Mouse (Mus musculus): Measurements from ENCODE around the gene Cggbp1. TPM values are rescaled to one million over a fixed set of nuclear protein-coding genes. Genes with fewer than 3 reads are reported as not detected.
"Not testable (repeated sequence)": the region's sequence is repeated elsewhere in the genome, so short reads cannot be mapped to it uniquely, and the experiment has no call there.

Cggbp1 gene
- polyA plus RNA-seq (2015; fragmentation: Nextera tagmentation; extraction: Ambion mirVana) = 56.2 and 57.7 TPM in 2 replicates

DNA sequence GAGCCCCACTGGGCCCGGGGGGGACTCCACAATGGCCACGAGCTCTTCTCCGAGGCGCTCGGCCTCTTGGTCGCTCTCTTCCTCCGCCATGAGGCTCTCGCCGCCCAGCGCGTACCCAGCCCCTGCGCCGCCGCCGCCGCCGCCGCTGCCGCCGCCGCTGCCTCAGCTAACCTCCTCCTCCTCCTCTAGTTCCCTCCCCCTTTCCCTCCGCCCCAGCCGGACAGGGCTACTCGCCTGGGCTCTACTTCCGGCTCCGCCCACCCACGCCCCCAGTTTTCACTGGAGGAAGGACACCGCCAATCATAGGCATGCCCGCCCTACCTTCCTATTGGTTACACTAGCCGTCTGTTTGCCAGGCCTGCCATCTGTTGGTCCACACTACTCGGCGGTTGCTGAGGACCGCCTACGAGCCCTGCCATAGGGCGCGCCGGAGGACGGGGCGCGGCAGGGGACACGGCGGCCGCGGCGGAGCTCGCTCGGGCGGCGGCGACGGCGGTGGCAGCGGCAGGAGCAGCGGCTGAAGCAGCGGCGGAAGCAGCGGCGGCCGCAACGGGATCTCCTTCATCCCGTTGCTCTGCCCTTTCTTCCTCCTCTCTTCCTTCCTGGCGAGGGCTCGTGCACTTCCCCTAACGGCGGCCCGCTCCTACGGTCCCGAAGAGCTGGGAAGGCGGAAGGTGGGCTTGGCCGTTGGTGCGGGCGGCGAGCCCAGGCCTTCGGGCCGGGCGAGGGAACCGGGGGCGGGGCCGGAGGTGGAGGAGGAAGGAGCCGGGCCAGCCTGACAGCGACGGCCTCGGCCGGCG lies at the start of gene Cggbp1, which contains the start of gene Zfp654:
TSS of gene Cggbp1 (plus strand) at position 434 of the 800 bp plus-strand sequence.
TSS of gene Zfp654 (minus strand) at position 90 of the 800 bp plus-strand sequence.
- peak; percentile 99 for DNase-seq (ENCODE audit: low spot score)

DNA sequence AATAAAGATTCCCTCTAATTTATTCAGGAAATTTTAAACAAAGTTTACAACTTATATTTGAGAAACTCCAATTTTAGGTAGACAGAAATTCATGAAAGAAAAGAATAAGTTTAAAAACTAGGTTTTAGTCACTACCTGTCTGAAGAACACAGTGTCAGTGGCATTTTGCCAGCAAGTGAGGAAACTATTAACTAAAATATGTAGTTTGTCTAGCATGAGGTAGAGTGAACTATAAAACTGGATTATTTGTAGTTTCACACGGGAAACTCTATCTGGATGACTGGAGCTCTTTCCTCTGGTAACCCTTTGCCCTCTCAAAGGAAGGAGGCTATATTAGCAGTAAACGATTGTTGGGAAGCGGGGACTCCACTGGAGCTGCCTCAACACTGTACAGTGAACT lies 48.8 kb upstream of the Cggbp1 start:
- DNase-seq (ENCODE audit: low spot score) = no peak

DNA sequence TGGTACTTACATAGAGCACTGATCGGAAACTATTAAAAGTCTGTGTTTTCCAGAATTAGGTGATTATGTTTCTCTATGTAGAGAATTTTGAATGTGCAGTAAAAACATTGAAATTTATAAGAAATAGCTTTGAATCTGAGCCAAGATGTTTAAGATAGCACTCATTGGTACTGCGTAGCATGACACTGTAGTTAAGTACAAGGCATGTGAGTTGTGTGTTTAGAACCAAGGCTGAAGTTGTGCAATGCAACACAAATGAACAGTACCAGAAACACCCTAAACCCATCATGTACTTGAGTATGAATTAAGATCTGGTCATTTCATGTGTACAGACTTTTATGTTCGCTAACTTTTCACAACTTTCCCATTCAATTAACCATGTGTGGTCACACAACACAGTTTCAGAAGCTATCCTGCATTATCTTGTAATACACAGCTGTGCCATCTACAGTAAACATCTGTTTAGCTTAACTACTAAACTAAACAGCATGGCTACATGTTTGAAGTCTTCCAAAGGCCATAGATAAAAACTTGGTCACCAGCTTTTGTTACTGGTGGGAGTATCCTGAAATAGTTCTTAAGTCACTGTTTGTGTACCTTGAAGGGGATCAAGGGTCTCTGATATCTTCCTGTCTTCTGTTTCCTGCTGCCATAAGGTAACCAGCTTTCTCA lies 34.6 kb upstream of the Cggbp1 start:
- DNase-seq (ENCODE audit: low spot score) = no peak

DNA sequence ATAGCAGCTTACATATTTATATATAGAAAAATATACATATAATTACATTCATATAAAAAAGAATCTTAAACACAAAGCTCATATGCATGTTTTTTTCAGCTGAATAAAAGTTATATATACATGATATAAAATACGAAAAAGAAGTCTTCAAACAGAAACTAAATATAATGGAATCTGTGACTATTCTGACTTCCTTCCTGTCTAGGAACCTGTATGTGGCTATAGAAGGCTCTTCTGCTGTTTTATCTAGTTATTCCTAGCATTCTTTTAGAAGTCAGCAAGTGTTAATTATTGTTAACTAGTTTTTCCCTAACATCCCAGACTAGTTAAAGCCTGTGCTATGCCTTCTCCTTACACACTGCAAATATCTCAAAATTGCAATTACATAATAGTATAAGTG lies 27.9 kb upstream of the Cggbp1 start:
- no peak for DNase-seq (ENCODE audit: low spot score)

DNA sequence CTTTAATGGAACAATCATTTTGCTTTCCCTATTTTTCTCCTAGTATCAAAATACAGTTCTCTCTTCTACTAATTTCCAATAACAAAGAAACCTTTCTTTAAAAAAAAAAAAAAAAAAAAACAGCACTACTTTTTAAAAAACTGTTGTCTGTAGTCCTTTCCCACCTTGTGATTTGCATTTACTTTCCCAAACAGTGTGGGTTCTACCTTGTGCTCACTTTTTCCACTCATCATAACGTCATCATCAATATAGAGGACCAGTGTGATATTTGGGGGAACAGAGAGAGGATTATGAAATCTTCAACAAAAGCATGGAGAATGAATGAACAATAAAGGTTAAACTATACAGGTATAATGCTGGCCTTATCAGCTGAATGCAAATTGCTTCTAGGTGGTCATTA lies 27.3 kb upstream of the Cggbp1 start:
- DNase-seq (ENCODE audit: low spot score) = no peak

DNA sequence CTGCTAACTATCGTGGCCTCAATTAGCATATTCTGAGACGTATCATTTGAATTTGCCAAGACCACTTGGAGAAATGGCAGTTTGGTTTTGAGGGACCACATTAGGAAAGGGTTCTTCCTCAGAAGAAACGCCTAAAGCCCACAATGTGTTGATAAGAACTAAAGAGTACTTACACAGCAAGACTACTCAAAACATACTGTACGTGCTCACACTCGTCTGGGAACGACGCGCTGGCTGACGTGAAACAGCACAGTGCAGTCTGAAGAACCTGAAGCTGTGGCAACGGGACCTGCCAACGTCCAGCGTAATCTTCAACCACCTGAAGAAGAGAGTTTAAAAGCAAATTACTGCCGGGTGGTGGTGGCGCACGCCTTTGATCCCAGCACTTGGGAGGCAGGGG lies 21.5 kb upstream of the Cggbp1 start:
- no peak for DNase-seq (ENCODE audit: low spot score)

DNA sequence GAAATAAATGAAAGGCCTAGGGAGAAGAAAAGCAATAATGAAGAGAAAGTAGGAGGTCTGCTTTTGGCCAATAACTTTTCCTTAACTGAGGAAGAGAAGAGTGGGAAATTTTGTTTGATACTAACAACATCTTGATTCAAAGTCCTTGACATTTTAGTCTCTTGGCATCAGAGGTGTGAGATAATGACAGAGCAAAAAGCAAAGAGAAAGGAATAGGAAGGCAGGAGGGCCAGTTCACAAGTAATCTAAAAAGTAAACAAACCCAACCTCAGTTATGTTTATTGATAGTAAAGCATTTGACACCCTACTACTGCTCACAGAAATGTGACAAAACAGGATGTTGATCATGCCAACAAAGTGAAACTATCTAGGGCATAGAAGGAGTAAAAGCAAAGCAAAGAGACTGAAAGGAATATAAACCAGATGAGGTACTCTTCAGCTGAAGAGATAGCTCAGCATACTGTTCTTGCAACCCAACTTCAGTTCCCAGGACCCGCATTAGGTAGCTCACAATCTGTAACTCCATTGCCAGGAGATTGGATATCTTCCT lies 15.7 kb upstream of the Cggbp1 start:
- peak; percentile 20 for DNase-seq (ENCODE audit: low spot score)

DNA sequence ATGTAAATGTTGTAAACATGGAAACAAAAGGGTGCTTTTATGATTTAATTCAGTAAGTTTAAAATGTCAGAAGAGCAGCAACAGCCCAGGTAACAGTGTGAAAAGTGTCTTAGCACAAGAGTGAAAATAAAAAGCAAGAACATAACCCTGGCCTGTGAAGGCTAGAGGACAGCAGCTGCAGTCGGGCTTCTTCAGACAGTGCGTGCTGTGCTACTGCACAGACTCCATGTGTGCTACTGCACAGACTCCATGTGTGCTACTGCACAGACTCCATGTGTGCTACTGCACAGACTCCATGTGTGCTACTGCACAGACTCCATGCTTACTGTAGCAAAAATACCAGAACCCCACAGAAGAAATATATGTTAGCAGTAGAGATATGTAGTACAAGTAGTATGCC lies 15.1 kb upstream of the Cggbp1 start:
- DNase-seq (ENCODE audit: low spot score) = no peak

DNA sequence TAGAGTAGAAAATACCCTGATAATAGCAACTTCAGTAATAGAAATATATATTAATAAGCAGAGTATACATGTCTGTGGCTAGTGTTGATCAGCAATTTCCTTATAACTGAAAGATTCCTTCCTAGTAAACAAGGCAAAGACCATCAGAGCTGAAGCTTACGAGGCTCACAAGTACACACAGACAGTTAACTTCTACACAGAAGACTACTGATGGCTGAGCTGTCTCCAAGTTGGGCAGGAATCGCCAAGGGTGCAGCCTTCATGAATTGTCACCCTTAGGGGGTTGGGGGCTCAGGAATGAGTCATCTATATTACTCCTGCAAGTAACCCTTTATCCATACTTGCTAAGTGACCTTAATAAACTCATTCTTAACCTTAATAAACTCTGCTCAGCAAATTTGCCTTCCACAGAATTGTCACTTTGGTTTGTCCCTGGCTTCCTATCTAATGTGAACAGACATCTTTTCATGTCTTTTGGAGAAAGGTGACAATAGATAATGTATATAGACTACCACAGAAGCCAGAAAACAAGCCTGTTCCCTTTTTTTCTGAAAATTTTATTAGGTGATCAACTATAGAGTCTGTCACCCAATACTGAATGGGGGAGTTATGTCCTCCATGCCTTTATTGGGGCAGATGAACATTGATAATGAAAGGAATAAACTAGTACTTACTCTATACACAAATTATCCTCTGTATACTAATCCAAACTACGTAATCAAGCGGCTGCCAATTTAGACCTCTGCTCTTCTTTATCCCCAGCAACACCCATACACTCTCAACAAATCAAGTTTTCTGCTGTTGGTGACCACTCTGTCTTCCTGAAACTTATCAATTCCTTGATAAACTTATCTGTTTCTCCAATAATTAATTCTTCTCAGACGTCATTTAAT lies 10.1 kb upstream of the Cggbp1 start:
- DNase-seq (ENCODE audit: low spot score) = no peak

DNA sequence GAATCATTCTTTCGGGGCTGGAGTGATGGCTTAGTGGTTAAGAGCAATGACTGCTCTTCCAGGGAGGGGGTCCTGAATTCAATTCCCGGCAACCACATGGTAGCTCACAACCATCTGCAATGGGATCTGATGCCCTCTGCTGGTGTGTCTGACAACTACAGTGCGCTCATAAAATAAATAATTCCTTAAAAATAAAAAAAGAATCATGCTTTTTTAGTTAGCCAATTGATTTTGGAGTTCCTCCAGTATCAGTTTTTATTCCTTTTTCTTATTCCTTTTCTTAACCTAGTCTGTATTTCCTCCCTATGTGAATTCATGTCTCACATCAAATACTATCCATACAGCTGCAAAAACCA lies 9.4 kb upstream of the Cggbp1 start:
- DNase-seq (ENCODE audit: low spot score) = no peak

DNA sequence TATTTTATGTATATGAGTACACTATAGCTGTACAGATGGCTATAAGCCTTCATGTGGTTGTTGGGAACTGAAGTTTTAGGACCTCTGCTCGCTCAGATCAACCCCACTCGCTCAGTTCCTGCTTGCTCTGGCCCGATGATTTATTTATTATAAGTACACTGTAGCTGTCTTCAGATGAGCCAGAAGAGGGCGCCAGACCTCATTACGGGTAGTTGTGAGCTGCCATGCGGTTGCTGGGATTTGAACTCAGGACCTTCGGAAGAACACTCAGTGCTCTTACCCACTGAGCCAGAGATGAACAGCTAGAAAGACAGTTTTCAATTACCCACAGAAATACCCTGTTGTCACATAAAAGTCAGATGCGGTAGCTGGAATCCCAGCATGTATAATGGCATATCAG lies 5.8 kb upstream of the Cggbp1 start:
- peak; percentile 27 for DNase-seq (ENCODE audit: low spot score)

DNA sequence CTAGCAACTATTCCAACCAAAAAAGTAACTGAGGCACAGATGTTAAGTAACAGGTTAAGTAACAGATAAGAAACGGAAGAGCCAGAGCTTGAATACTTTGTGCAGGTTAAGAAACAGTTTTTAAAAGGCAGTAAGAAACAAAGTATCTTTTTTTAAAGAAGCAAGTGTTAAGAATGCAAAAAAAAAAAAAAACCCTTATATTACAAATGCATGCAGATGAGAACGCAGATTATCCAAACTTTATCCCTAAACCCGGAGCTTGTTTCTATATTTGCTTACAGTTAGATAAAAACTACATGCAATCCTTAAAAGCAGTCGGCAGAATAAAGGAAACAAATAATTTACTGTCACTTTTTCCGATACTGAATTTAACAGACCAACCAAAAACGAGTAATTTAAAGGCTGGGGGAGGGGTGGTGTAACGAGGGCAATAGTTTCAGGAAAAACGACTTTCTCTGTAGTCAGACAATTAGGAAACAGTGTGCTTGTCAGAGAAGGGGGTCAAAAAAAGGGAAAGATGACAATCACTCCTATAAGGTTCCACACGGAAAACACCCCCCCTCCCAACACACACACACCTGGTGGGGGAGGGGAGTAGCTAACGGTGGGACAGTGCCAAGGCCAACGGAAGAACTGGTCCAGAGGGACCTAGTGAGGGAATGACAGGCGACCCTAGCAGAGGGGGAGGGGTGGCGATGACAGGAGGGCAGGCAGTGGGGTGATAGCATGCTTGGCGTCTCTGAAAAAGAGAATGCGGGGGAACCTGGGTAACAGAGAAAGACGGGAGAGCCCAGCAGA lies 1.3 kb upstream of the Cggbp1 start:
- peak; percentile 41 for DNase-seq (ENCODE audit: low spot score)

DNA sequence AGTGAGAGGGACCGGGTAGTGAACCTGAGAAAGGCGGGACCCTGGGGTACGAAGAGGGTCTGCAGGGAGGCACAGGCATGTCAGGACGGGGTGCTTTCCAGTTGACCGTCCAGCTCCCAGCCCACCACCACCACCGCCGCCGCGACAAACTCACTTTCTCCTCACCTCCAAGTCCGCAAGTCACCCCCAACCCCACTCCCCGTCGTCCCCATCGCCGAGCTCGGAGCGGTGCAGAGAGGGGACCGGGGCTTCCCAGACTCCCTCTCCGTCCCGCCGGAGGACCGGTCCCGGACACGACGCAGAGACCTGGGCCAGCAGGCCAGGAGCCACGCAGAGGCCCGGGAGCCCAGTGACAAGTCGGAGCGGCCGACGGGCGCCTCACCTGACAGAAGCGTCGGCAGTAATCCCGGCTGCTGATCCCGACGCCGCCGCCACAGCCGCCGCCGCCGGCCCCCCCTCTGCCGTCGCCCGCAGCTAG lies 672 bp upstream of the Cggbp1 start:
- no peak for DNase-seq (ENCODE audit: low spot score)

DNA sequence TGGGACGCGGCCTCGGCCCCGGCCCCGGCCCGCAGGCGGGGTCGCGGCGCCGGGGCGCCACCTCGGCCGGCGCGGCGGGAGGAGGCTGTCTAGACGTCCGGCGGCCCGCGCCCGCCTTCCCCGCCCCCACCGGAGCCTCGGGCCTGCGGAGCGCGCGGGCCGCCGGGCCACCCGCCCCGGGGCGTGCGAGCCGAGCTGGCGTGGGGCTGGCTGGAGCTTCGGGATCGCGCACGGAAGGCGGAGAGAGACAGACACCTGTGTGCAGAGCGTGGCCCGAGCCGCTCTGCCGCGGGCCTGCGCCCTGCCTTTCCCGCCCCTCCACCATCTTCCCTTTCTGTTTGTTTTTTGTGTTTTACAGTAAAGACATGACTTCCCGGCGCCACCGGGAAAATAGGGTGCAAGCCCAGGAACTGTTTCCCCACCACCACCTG lies 660 bp downstream of the Cggbp1 start:
- DNase-seq (ENCODE audit: low spot score) = peak; percentile 55

DNA sequence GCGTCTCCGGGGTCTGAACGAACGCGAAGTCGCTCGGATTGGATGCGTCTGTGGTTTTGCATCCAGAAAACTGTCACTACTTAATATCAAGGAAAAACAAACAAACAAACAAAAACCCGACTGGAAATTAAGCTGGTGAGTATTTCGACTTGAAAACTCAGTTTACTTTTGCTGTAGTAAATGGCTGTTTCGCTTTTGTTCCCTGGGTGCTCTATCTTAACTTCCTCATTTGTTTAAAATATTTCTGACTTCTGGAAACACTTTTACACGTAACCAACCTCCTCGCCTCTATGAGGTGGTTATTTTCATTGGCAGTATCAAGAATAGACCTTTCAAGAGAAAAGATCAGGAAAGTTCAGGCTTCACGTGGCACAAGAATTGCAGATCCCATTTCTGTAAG lies 1.1 kb downstream of the Cggbp1 start:
- DNase-seq (ENCODE audit: low spot score) = no peak

DNA sequence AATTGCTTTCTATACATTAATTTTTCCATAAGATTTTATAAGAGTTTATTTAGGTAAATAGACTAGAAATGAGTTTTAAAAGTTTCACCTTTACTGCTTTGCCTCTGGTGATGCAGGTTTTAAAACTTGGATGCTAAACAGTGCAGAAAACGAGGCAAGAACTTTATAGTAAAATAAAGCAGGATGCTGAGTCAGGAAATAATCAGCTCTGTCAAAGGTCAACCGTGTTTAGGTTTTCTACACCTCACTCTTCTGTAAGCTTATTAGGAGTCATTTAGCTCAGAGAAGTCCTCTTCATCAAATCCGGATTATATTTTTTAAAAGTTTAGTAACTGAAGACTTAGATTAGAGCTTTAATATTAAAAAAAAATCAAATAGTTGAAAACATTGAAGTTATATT lies 5.2 kb downstream of the Cggbp1 start:
- no peak for DNase-seq (ENCODE audit: low spot score)

DNA sequence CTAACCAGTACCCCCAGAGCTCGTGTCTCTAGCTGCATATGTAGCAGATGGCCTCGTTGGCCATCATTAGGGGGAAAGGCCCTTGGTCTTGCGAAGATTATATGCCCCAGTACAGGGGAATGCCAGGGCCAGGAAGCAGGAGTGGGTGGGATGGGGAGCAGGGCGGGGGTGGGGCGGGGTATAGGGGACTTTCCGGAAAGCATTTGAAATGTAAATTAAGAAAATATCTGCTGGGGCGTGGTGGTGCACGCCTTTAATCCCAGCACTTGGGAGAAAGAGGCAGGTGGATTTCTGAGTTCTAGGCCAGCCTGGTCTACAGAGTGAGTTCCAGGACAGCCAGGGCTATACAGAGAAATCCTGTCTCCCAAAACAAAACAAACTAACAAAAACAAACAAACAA lies 14.0 kb downstream of the Cggbp1 start:
- not testable (repeated sequence) for DNase-seq (ENCODE audit: low spot score)

DNA sequence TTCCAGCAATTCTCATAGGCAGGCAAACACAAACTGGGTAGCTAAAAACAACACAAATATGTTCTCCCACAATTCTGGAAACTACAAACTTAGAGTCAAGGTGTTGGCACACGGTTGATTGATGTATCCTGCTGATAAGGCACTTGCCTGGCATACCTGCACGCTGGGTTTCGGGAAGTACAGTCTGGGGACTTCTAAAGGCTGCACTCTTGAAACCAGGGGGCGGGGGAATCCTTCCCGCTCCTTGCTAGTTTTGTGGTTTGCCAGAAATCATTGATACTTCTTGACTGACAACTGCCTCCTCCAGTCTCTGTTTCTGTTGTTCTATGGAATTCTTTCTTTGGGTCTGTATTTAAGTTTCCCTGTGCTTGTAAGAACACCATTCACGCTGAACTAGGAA lies 16.8 kb downstream of the Cggbp1 start:
- no peak for DNase-seq (ENCODE audit: low spot score)

DNA sequence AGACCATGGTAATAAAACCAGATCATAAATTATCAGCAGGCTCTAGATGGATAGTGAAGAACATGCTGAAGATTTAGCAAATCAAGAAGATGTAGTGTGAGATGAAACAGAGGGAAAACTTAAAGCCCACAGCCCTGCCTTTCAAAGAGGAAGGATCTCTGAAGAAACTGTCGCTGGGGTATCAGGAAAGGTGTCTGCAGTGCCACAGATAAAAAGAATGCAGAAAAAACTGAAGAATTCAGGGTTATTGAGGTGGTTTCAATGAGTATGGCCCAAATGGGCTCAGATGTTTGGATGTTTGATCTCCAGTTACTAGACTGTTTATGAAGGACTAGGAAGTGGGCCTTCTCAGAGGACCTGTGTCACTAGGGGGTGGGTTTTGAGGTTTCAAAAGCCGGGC lies 17.8 kb downstream of the Cggbp1 start:
- DNase-seq (ENCODE audit: low spot score) = no peak

DNA sequence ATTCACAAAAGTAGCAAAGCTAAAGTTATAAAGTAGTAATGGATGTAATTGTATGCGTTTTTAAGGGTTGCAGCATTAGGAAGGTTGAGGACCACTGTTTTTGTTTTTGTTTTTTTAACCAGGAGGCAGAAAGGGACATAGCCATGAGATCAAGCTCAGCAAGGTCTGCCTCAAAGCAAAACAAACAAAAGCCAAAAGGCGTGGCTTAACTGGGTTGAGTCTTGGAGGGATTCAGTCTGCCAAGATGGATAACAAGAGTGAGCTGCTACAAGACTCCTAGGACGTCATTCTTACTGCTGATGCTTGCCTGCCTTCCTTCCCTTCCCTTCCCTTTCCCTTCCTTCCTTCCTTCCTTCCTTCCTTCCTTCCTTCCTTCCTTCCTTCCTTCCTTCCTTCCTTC lies 20.5 kb downstream of the Cggbp1 start:
- peak; percentile 22 for DNase-seq (ENCODE audit: low spot score)

DNA sequence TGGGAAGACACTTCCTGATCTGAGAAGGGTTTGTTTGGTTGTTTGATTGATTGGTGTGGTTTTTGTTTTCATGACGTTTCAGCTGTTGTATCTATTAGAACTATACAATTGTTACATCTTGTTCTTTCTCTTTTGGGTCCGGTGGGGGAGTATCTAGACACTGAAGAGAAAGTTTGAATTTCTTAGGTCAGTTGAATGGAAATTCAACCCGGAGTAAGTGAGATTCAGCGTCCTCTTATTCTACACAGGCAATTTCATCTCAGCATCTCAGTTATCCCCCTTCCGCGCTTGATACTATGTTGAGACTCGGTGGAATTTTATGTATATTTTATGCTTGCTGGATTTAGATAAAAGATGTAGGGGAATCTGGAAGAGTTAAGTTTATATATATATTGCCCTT lies 21.0 kb downstream of the Cggbp1 start:
- DNase-seq (ENCODE audit: low spot score) = peak; percentile 19
